Mouse (Mus musculus) heart, postnatal 10 days (tissue): ENCODE measurements at regions not wholly inside any gene's neighbourhood (a gene's known extent, or its start where the extent isn't known, plus 50 kb on each side); places are given as distances from the start of the nearest gene placed in this dataset.
"Not testable (repeated sequence)": the region's sequence is repeated elsewhere in the genome, so short reads cannot be mapped to it uniquely, and the experiment has no call there.

Source experiments
- DNase-seq, 2 experiments: peaks; one replicate each; pipeline ENCODE4 v3.0.0; 2021
- intact Hi-C: fragments of 180-260 bp; cut with DNase I; formaldehyde crosslinking; loops from one replicate; pipeline ENCODE4 v1.15.1; 2025

DNA sequence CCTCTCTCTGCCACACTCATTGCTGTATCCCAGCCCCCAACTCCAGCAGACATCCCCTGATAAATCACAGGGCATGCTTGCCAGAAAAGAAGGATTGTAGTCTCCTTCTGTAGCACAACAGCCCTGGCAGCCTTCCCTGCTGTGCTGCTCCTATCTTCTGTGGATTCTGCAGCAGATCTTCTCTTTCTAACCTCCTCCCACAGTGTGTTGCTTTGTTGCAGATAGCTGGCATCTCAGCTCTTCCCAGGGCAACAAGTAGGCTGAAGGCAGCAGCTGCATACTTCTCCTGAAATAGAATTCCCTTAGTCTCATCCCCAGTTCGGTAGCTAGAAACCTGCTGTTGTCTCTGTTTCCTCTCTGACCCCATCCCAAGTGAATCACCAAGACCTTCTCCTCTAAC is 77.7 kb downstream of the Amer1 start:
- intact Hi-C loops = no loop called here
- no peak for DNase-seq

DNA sequence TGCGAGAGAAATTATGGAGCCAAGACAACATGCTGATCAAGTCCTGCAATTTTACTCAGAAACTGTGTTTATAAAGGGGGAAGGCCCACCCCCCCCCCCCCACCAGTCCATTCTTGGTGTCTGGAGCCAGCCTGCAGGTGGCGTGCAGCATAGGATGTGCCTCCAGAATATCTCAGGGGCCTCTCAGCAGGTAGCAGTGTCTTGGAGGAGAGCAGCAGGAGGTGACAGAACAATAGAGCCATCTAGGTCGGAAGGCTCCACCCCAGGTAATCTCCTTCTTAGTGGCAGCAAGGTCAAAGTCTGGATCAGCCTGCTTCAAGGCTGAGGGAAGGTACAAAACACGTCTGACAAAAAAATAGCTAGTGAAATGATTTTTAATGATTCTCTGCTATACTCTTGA is 79.3 kb downstream of the Amer1 start:
- intact Hi-C loops, DNase-seq: not testable (repeated sequence)

DNA sequence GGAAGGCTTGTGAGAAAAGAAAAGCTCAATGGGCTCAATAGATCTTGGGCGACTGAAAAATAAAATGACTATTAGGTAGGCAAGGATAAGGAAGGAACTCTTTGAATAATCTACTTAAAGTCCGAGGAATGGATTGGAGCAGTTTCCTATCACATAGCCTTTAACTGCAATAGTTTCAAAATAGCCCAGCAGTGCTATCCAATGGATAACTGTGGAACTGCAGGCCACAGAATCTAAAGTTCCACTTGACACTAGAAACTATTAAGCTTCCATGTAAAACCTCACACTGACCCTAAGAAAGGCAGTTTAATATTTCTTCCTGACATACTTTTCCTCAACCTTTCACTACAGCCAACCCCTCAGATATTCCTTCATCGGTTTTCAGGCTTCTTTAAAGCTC is 85.6 kb downstream of the Amer1 start:
- intact Hi-C loops = loop anchor here (1.0 to 10.0 kb wide), 4 partner anchors 107 to 494 kb away; no protein-coding TSS in a partner anchor
- peak; percentile 4 to 32 for DNase-seq
